Mouse (Mus musculus) liver, adult 2 months (tissue): ENCODE data around the gene Mylk3. TPM values are rescaled to one million over a fixed set of nuclear protein-coding genes. Genes with fewer than 3 reads are reported as not detected.

ENCODE experiments used
- DNase-seq: peaks from one replicate; pipeline ENCODE4 v3.0.0-alpha.2; 2011; ENCODE audit warnings: low read depth, low spot score; ENCODE audit errors: extremely low read depth
- H3K27ac ChIP-seq: fragments of 200-500 bp; replicated peaks from 2 replicates; pipeline ENCODE4 v1.5.1; 2012; ENCODE audit warnings: low read depth, mild to moderate bottlenecking, control low read depth, inconsistent platforms, low read length; ENCODE audit not compliant: insufficient read depth
- H3K27me3 ChIP-seq: fragments of 200-500 bp; 2 replicates; pipeline ENCODE4 v1.6.1; 2012; ENCODE audit warnings: mild to moderate bottlenecking, moderate library complexity, low read length, inconsistent platforms; ENCODE audit not compliant: control insufficient read depth, insufficient read depth
- H3K36me3 ChIP-seq: fragments of 200-500 bp; 2 replicates; pipeline ENCODE4 v1.6.1; 2012; ENCODE audit warnings: low read length, inconsistent platforms; ENCODE audit not compliant: control insufficient read depth, insufficient read depth
- H3K4me1 ChIP-seq: fragments of 200-500 bp; 2 replicates; pipeline ENCODE4 v1.6.1; 2011; ENCODE audit warnings: low read length; ENCODE audit not compliant: control insufficient read depth, insufficient read depth
- H3K4me3 ChIP-seq: fragments of 200-500 bp; 2 replicates; pipeline ENCODE4 v1.5.1; 2011; ENCODE audit warnings: low read depth, mild to moderate bottlenecking, control low read depth, low read length, moderate library complexity; ENCODE audit not compliant: insufficient read depth
- H3K79me2 ChIP-seq: fragments of 200-500 bp; 2 replicates; pipeline ENCODE4 v1.6.1; 2012; ENCODE audit warnings: inconsistent platforms, mild to moderate bottlenecking, low read length, moderate library complexity; ENCODE audit not compliant: control insufficient read depth, insufficient read depth
- H3K9ac ChIP-seq: fragments of 200-500 bp; 2 replicates; pipeline ENCODE4 v1.6.1; 2012; ENCODE audit warnings: low read depth, mild to moderate bottlenecking, control low read depth, inconsistent platforms, low read length
- CTCF ChIP-seq: fragments of 200-500 bp; IDR thresholded peaks from 2 replicates; pipeline ENCODE4 v1.5.1; 2011; ENCODE audit warnings: low read depth, low read length, control low read depth
- POLR2A ChIP-seq: fragments of 200-500 bp; IDR thresholded peaks from 2 replicates; pipeline ENCODE4 v1.6.1; 2011; ENCODE audit warnings: low read length, control low read depth; ENCODE audit not compliant: insufficient read depth; ENCODE audit errors: extremely low read depth
- WGBS: fragments of 180-500 bp; shearing (Covaris S2); methylation state at CpG from one replicate; pipeline ENCODE4 v1.1.7; 2018; 5-methylcytosine and 5-hydroxymethylcytosine counted together
- polyA plus RNA-seq: library from polyadenylated mRNA; depleted of rRNA; stranded (reverse); fragments of >200 nt; gene quantifications from 2 replicates; pipeline ENCODE4 v1.2.3, GENCODE M21; 2012
- total RNA-seq: library from RNA; depleted of rRNA; stranded (reverse); fragments of >200 nt; gene quantifications from 2 replicates; pipeline ENCODE4 v1.2.3, GENCODE M21; 2014

Mylk3 gene
- total and polyA plus RNA-seq, 2 experiments, result 0.20 to 0.55 TPM

DNA sequence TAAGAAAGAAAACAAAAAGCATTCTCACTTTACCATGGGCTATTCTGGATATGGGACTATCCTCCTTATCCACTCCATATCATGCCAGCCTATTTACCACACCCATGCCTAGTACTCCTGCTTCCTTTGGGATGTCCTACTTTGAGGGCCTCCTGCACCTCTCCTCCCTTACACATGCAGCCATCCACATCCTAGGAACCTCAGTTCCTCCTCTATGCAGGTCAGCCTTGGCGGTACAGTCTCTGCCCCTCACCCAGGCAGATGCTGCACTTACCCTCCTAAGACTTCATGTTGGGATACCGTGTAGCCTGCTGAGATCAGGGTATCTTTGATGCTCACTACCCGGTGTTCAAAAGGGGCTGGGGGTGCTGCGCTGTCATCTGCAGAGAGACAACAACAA lies 32.9 kb downstream of the Mylk3 start:
- H3K36me3 ChIP-seq, result no peaks in the 10 kb centered on the region

DNA sequence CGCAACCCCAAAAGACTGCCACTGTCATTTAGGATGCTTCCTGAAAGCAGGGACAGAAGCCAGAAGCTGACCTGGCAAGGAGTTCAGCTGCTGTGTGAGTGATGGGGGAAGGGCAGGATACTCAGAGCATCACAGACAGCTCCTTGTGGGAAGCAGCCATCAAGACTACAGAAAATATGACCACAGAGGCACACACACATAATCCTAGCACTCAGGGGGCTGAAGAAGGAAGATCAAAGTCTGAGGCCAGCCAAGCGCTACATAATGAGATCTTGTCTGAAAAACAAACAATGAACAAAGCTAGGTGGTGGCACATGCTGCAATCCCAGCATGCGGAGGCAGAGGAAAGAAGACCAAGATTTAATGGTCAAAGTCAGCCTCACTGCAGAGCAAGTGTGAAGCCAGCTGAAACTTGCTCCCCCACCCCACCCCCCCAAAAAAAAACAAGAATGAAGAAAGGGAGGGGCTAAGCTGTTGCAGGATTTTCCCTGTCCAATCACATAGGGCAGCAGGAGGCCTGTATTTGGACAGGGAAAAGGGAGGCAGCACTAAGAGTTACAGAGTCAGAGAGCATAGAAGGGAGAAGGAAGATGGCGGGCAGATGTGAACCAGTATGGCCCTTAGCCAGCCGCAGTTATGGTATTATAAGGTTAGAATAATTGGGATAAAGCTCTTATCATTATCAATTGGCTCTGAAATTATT lies 46.1 kb downstream of the Mylk3 start:
- H3K4me1 ChIP-seq, result no peaks in the 10 kb centered on the region
- H3K79me2 ChIP-seq, result no peaks in the 10 kb centered on the region
- DNase-seq, result no peak
- no peak overlapping the region for H3K9ac ChIP-seq
- no peaks in the 10 kb centered on the region for H3K27me3 ChIP-seq
- no peak overlapping the region for H3K27ac ChIP-seq
- no peaks in the 10 kb centered on the region for H3K36me3 ChIP-seq
- TF ChIP-seq POLR2A (no peak), CTCF (no peak)
- H3K4me3 ChIP-seq, result no peak overlapping the region
- WGBS, result 78% methylated on average over 5 of the region's 5 CpGs

More for the DNA sequence above, 32.9 kb downstream of the Mylk3 start:
- Histone ChIP-seq H3K79me2 (no peaks in the 10 kb centered on the region), H3K4me1 (no peaks in the 10 kb centered on the region), H3K27ac (no peak overlapping the region), H3K4me3 (no peak overlapping the region), H3K27me3 (no peaks in the 10 kb centered on the region), H3K9ac (no peak overlapping the region)
- TF ChIP-seq POLR2A (no peak), CTCF (no peak)
- no peak for DNase-seq
- WGBS, result 86% methylated on average over 4 of the region's 4 CpGs

DNA sequence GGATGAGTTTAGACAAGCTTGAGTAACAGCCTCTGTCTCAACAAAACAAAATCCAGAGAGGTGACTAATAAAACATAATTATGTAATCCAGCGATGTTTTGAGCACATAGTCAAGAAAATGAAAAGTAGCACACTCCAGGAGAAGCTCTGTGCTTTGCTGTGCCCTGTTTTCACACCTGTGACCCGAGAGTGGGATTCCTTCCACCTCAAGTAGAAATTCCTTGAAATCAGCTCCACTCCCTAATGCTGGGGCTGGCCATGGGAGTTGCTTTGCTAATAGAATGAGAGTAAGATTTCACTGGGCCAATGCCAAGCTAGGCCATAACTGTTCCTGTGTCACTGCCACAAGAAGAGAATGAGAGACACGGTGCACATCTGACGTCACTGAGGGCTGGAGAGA lies 48.5 kb downstream of the Mylk3 start:
- WGBS, result 86% methylated on average over 4 of the region's 4 CpGs
- H3K27ac ChIP-seq, result no peak overlapping the region
- DNase-seq, result no peak
- H3K36me3 ChIP-seq, result no peaks in the 10 kb centered on the region
- no peaks in the 10 kb centered on the region for H3K4me1 ChIP-seq
- no peak for TF ChIP-seq POLR2A
- TF ChIP-seq CTCF, result no peak
- no peak overlapping the region for H3K9ac ChIP-seq
- H3K4me3 ChIP-seq, result no peak overlapping the region
- no peaks in the 10 kb centered on the region for H3K27me3 ChIP-seq
- no peaks in the 10 kb centered on the region for H3K79me2 ChIP-seq

DNA sequence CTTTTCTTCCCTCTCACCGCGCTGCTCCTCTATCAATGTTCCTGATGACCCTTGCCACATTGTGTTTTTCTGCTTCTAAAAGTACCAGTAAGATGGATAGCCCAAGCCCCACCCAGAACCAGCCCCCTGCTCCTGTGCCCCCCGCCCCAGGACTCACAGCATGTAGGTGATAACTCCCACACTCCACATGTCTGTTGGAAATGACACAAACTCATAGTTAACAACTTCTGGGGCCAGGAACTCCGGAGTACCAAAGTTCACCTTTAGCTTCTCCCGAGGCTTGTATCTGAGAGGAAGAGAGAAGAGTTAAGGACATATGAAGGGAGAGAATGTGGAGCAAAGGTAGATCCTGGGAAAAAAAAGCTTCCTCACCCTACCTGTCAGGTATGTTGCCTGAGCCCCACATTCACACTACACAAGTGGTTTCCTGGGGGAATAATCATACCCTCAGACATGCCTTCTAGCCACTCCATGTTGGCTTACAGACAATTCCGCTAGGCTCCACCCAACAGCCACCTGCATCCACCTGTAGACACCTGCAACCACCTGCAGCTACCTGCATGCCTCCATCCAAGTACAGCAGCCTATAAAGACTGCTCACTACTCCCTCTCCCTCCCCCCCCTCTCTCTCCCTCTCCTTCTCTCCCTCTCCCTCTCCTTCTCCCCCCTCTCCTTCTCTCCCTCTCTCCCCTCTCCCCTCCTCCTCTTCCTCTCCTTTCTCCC lies 49.8 kb downstream of the Mylk3 start:
- no peaks in the 10 kb centered on the region for H3K36me3 ChIP-seq
- no peak overlapping the region for H3K27ac ChIP-seq

DNA sequence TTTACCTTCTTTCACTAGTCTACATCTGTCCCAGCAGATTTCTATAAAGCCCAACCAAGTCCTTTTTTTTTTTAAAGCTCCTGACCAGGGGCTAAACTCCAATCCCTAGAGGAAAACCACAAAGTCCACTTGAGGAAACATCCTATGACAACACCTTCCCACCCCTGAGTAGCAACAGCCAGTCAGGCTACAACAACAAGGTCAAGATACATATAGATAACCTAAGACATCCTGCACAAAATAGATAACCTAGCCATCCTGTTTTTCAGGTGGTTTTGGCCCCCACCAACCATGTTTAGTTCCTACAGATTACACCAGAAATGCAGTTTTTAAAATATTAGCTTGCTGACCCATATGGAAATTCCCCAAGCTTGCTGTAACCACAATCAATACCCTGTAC lies 51.0 kb downstream of the Mylk3 start:
- no peaks in the 10 kb centered on the region for H3K27me3 ChIP-seq
- no peaks in the 10 kb centered on the region for H3K79me2 ChIP-seq
- H3K4me3 ChIP-seq, result no peak overlapping the region
- no peak overlapping the region for H3K9ac ChIP-seq
- TF ChIP-seq POLR2A (no peak), CTCF (no peak)
- H3K4me1 ChIP-seq, result no peaks in the 10 kb centered on the region
- no peaks in the 10 kb centered on the region for H3K36me3 ChIP-seq
- no peak overlapping the region for H3K27ac ChIP-seq
- no peak for DNase-seq

More for the DNA sequence above, 49.8 kb downstream of the Mylk3 start:
- no peak overlapping the region for H3K9ac ChIP-seq
- H3K27me3 ChIP-seq, result no peaks in the 10 kb centered on the region
- H3K79me2 ChIP-seq, result no peaks in the 10 kb centered on the region
- TF ChIP-seq CTCF (no peak), POLR2A (no peak)
- no peak for DNase-seq
- H3K4me1 ChIP-seq, result no peaks in the 10 kb centered on the region
- H3K4me3 ChIP-seq, result no peak overlapping the region
- 78% methylated on average over 6 of the region's 6 CpGs for WGBS

DNA sequence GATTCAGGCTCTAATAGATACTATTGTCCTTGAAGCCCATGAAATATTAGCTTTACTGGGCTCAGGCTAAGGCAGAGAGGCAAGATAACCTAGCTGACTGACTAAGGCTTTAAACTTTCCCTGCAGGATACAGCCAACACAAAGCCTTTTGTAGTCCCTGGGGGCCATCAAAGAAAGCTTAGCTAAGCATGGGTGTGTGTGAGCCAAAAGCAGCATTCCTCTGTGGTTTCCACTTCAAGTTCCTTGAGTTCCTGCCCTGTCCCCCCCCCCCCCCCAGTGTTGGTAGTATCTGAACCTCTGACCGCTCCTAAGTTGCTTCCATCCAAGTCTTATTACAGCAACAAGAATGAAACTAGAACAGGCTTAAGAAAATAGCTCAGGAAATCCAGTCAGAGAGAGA lies 56.6 kb downstream of the Mylk3 start:
- Histone ChIP-seq H3K36me3 (no peaks in the 10 kb centered on the region), H3K79me2 (no peaks in the 10 kb centered on the region), H3K27me3 (no peaks in the 10 kb centered on the region), H3K4me1 (no peaks in the 10 kb centered on the region), H3K9ac (no peak overlapping the region), H3K27ac (no peak overlapping the region), H3K4me3 (no peak overlapping the region)
- 47% methylated on average over 1 of the region's 1 CpGs for WGBS
- no peak for DNase-seq
- TF ChIP-seq CTCF (no peak), POLR2A (no peak)
